Mouse (Mus musculus) layer of hippocampus, adult 8-10 months (tissue): ENCODE measurements at regions not wholly inside any gene's neighbourhood (a gene's known extent, or its start where the extent isn't known, plus 50 kb on each side); places are given as distances from the start of the nearest gene placed in this dataset.

Experiments
- DNase-seq, 2 experiments: peaks; one replicate each; pipeline ENCODE4 v3.0.0; 2022; ENCODE audit warnings: low spot score in 2 of 2

DNA sequence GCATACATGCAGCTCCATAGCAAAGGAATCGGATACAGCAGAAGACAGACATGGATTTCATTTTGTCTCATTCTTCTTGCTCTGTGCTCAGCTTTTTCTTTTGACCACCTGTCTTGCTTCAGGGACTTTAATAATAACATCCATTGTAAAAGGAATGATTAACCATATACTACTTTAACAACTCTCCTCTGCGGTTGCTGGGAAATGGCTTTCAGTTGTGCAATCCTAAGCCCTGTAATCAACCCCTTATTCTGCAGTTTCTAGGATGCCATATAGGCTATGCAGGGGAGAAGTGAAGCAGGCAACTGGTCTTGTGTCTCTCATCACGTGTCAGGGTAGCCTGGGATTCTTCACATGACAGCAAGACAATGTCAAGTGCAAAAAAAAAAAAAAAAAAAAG is 135.8 kb upstream of the Igf1 start:
- DNase-seq, result no peak

DNA sequence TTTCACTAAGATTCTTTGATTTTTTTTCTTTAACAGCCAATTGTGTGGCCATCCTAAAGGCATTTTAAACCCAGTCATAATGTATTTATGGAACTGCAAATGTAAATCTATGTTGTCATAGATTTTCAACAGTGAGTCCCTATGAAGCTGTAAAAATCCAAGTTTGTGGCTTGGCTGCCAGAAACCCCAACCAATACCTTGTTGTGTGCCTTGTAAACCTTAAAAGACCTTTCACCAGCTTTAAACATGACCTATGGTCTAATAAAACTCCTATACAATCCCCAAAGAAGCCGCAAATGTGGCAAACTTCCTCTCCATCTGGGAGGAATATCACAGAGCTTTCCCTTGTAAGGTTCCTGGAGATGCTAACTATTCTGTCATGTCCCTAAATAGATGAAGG is 125.4 kb upstream of the Igf1 start:
- no peak for DNase-seq

DNA sequence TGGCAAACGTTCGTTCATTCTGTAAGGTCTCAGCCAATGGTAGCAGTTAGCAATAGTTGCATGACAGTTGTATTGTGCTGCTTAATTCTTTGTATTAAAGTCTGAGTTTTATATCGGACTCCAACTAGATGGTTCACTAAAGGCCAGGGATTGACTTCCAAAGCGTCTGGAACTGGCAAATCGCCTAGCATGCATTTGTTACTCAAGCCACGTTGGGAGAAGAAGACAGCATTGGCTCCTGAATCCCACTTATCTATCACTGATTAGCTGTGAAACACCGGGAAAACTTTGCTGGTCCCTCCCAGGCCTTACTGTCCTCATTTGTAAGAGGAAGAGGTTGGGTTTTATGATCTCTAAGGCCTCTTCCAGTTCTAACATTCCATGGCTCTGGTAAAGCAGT is 124.8 kb upstream of the Igf1 start:
- DNase-seq, result no peak

DNA sequence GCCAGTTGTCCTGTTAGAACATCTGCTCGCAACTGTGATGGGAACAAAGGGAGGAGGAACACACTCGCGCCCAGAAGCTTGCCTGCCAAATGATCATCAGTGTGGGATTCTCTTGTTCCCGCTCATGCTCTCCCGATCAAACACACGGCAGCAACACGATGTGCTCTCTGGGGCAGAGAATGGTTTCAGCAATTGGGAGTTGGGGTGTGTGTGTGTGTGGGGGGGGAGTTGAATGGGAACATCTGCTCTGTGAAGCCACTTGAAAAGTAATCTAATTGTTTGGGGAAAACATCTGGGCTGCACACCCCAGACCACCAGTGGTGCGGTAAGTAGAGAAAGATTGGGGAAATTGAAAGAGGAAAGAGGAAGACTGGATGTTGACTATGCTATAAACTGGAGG is 117.7 kb upstream of the Igf1 start:
- no peak for DNase-seq

DNA sequence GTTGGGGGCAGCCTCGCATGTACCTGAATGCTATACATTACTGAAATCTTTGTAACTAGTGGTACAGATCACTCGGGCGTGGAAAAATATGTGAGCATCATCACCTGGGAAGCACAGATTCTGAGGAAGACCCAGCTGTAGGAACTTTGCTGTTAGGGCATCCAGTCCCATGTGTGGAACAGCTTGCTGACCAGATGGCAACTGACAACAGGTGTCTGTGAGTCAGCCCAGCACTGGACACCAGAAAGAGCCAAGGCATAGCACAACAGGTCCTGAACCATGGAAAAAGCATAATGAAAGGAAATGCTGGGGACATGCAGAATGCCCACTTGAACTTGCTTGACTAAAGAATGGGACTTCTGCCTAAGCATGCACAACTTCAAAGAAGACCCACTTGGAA is 115.3 kb upstream of the Igf1 start:
- DNase-seq, result no peak

DNA sequence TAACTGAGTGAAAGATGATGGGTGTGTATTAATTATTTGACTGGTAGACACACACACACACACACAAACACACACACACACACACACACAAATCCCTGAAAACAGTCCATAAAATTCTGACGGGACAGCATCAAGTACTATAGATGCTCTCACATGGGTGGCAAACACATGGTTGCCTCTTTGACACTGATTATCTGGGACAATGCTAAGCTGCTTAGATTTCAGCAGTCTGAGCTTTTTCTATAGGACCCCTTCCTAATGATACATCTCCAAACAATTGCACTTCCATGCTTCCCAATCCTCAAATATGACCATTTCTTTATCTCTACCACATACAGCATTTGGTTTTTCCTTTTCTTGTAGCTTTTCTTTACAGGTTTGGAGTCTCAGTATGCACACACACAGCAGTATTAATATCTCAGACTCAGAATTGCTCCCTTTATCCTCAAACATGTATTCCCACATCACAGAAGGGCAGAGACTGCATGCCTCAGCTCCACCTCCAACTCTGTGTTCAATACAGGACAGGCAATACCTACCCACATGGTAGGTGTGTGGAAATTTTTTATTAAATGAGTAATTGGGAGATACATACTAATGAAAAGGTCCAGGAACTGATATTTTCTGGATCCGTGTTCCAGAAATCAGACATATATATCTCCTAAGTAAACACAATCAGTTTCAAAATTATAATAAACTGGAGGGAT is 110.1 kb upstream of the Igf1 start:
- DNase-seq, result no peak

DNA sequence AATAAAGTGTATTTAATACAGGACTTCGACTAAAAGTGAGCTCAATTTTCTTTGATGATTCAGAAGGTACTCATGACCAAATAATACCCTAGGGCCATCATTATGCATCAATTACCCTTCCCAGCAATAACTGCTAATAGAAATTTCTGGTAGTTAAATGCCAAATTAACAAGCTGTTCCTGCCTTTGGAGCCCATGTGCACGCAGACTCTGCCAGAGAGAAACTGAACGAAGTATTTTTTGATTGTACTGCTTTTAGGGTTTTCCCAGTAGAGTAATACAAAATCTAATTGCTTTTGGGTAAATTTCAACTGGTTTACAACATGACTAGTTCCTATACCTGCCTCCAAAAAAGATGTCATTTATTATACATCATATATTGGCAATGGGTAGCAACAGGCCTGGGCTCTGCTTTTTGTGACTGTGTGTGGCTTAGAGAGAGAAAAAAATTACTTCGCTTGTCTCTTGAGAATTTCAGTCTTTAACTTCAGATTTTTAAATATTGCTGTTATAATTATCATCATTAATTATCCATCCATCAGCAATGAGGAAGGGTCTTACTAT is 109.4 kb upstream of the Igf1 start:
- DNase-seq, result peak in 1 of 2 experiments; percentile 8

DNA sequence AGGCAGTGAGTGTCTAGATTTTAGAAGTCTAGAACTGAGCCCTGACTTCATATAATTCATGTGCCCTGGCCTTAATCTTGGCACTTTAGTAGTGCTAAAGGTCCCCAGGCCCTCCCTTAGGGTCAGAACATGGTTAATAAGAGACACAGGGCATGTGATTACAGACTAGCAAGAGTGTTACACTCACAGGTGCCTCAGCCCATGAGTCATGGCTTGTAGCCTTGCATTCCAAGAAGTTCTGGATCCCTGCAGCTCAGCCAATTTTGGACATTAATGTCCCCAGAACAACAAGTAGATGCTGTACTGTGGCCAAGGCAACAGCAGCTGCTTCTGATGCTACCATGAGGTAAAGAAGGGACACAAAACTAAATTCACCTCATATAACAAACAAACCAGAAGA is 107.7 kb upstream of the Igf1 start:
- no peak for DNase-seq

DNA sequence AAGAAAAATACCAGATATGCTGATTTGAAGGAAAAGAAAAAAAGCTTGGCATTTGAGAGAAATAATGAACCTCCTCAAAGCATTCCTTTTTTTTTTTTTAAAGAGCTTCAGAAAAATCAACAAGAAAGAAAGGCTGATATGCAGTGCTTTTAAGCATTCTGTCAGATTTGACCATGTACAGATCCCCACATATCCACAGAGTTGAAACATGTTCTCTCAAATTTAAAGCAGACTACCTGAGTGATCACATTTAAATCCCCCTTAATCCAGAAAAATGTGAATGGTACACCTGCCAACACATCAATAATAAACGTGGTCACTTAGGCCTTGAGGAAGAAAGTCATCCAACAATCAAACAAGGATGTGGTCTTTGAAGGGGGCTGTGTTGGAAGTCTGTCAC is 107.1 kb upstream of the Igf1 start:
- no peak for DNase-seq

DNA sequence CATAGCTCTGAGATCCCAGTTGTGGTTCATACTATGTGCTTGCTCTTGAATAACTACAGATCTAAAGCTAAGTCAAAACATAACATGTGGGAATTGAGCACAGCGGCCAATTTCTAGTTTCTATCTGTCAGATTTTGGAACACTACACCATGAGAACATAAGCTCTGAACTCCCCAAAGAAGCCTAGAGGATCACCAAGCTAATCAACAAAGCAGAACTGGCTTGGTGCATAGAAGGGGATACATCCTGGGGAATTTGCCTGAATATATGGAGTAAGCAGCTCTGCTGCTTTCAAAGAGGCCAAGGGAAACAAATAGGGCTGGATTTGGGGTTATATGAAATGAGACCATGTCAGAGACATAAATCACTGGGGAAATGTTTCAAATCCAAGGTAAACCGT is 105.9 kb upstream of the Igf1 start:
- DNase-seq, result no peak

DNA sequence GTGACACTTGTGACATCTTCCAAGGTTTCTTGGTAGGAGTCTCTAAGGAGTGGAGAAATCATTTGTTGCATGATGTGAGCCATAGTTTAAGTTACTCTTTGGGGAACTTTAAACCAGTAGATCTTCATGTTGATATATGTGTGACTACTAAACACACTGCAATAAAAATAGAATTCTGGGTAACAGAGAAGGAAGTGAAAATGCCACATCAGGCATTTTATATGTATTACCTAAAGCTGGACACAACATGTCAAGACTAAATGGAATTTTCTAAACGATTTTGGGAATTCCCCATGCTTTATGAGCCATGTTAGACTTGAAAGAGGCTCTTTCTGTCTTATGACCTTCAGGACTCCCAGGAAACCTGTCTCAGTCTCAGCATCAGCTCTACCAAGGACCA is 104.6 kb upstream of the Igf1 start:
- DNase-seq, result no peak

DNA sequence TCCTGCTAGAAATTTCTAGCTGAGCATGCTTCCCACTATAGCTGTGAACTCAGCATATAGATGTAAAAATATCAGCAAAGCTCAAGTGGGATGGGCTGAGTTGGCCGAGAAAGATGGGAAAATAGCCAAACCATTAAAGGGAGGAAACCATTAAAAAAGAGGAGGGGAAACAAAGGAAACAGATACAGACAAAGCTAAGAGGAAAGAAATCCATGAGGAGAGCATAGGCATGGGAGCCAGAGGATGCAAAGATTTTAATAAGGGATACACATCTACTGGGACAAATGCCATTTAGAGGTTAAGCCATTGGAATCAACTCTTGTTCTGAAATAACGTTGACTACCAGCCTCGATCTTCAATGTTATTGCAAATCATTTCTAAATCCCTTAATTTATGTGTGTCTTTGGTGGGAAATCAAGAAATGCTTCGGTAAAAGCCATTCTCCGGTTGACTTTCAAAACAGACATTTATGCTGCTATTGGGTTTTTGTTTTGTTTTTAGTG is 96.5 kb upstream of the Igf1 start:
- DNase-seq, result no peak

DNA sequence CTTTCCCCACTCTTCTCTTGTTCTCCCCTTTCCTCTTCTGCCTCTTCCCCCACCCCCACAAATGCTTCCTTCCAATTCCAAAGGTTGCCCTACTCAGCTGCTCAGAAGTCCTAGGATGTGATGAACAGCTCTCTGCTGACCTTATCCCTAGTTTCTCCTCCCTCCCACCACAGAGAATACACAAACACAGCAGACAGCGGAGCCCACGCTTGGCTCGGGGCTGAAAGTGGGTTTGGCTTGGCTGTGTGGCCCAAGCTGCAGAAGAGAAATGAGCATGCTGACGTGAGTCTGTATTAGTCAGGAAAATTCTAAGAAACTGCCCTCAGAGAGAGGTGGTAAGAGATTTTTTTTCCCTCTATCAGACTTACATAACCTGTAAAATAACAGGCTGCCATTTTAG is 70.5 kb upstream of the Igf1 start:
- peak; percentile 11 to 15 for DNase-seq

DNA sequence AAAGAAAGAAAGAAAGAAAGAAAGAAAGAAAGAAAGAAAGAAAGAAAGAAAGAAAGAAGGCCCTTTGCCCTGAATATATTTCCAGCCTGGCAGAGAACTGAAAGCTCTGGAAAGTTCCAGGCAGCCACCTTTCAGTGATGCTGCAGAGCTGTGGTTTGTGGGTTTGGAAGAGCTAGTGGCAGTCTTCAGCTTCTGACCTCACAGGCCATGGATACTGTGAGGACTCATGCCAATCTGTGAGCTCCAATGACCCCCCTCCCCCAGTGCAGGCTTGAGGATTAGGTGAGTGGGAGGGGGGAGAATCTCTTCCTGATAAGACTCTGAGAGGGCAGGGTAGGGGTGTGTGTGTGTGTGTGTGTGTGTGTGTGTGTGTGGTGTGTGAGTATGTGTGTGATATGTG is 65.7 kb upstream of the Igf1 start:
- DNase-seq, result no peak

DNA sequence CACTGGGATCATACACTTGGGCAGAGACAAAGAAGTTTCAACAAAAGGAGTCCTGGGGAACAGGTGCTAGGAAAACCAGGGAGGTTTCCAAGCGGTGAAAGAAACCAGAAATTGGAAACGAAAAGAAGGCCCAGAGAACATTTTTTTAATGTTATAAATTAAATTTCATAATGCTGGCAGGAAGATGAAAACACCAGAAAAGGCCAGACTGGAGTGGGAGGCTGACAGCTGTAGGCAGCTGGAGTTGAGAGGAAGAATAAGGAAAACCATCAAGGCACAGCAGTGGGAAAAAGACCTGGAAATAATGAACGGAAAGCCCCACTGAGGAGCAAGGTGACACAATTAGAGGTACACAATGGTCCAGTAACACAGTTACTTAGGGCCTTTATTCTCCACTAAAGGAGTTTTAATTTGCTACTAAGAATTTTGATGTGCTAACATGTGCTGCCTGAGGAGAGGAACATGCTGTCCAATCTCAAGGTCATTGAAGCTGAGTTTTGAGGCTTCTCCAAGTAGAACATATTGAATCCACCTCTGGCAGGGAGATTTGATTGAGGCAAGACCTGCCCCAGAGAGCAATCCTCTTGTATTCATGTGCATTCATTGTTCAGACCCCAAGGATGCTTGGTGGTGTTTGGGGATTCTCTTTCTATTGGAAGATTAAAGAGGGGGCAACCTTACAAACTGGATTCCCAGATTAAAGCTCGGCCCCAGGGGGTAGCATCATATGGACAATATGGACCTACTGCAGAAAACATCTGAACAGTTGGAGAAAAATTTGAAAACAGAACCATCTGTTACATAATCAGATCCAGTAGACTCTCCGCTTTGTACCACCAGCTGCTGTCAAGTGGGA is 53.9 kb upstream of the Igf1 start:
- no peak for DNase-seq

DNA sequence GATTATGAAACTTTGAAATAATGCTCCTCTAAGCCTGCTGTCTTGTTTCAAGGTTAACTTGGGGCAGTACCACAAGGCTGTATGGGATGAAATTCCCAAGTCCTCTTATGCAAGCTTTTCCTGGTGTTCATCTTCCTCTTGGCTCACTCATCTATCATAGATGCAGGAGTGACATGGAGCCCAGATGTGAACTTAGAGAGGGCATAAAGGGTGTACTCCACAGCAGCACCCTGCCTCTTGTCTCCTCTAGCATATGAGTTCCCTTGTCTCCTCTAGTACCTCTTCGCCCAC is 53.3 kb upstream of the Igf1 start:
- no peak for DNase-seq
